Mouse (Mus musculus) neural tube, embryonic 10.5 days (tissue): ENCODE data around the gene Gm20843.
"Not testable (repeated sequence)": the region's sequence is repeated elsewhere in the genome, so short reads cannot be mapped to it uniquely, and the experiment has no call there.

Experiments
- DNase-seq: peaks from one replicate; pipeline ENCODE4 v3.0.0-alpha.2; 2017; ENCODE audit warnings: low spot score; ENCODE audit errors: extremely low spot score

Gm20843 gene

DNA sequence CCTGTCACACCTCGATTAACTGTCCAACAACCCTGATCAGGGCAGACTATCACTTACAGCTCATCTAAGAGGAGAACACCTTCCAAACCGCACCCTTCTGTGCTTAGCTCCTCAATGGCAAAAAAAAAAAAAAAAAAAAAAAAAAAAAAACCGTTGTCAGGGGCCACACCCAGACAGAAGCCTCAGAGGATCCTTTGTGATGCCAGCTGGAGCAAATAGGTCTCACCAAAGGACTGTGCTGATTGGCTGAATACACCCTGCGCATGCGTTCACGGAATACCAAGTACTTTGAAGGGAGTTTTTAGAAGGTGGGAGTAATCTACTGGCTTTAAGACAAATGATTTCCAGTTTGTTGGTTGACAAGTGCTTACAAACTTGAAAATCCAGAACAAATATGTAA, at the start of gene Gm20843:
Gene Gm20843 (minus strand): TSS at position 101 of the 400 bp plus-strand sequence.
- DNase-seq = not testable (repeated sequence)
